Mouse (Mus musculus): Measurements from ENCODE around the gene Slc35b4.

- TF ChIP-seq CTCF (IDR thresholded peaks at IDR 0.05; ENCODE audit: low read depth) (no peak), EP300 (IDR thresholded peaks at IDR 0.05; ENCODE audit: low read depth) (no peak)
Observed at GRCm38 (mm10) chr6:34161511-34161910, 15.4 kb downstream of the Slc35b4 start.

All from liver, embryonic 14.5 days (tissue).